Mouse (Mus musculus) retina, postnatal 1 day (tissue): ENCODE data around the gene Cxcr6.
A peak's percentile ranks its signal among the peaks of the same experiment; 100 is the strongest.

Source experiments
- DNase-seq: peaks from one replicate; pipeline ENCODE4 v3.0.0-alpha.2; 2012

The Cxcr6 gene

GRCm38 (mm10) chr9:123828916-123829315 is 22.6 kb downstream of the Cxcr6 start:
- no peak for DNase-seq

- DNase-seq: no peak
Measured at GRCm38 (mm10) chr9:123835851-123836250, 29.6 kb downstream of the Cxcr6 start.

- DNase-seq: no peak
Measured at GRCm38 (mm10) chr9:123840243-123840642, 34.0 kb downstream of the Cxcr6 start.

GRCm38 (mm10) chr9:123844468-123844867 is 38.2 kb downstream of the Cxcr6 start:
- DNase-seq: no peak

GRCm38 (mm10) chr9:123845120-123845519 is 38.8 kb downstream of the Cxcr6 start:
- DNase-seq: peak; percentile 48

- DNase-seq: no peak
Measured at GRCm38 (mm10) chr9:123846490-123846889, 40.2 kb downstream of the Cxcr6 start.

GRCm38 (mm10) chr9:123849976-123850695 is 43.9 kb downstream of the Cxcr6 start:
- DNase-seq: no peak

GRCm38 (mm10) chr9:123850705-123851061 is 44.4 kb downstream of the Cxcr6 start:
- peak; percentile 84 for DNase-seq

- DNase-seq: no peak
Measured at GRCm38 (mm10) chr9:123851062-123851712, 44.9 kb downstream of the Cxcr6 start.

GRCm38 (mm10) chr9:123851713-123852448 is 45.6 kb downstream of the Cxcr6 start, which contains the start of gene Fyco1:
Gene Fyco1 (minus strand): TSS chr9:123851899.
- peak; percentile 99 for DNase-seq

- no peak for DNase-seq
Measured at GRCm38 (mm10) chr9:123852449-123853390, 46.4 kb downstream of the Cxcr6 start.

GRCm38 (mm10) chr9:123856836-123857235 is 50.6 kb downstream of the Cxcr6 start:
- DNase-seq: no peak
